Mouse (Mus musculus) Patski (cell line): ENCODE measurements around the gene Unc50. TPM values are rescaled to one million over a fixed set of nuclear protein-coding genes. Genes with fewer than 3 reads are reported as not detected.

ENCODE experiments used
- ATAC-seq: fragments of 100-300 bp; one replicate; pipeline ENCODE4 v1.8.0; 2021
- CTCF ChIA-PET: fragments of 350-600 bp; sonication (Branson Sonifier 250); formaldehyde crosslinking; loops from one replicate; lab custom pipeline; 2022; ENCODE audit warnings: inconsistent platforms; lab: Charles Lee
- POLR2A ChIA-PET: fragments of 350-600 bp; sonication (Branson Sonifier 250); formaldehyde crosslinking; loops from one replicate; lab custom pipeline; 2022; ENCODE audit warnings: antibody characterized with exemption, inconsistent platforms; lab: Charles Lee
- DNase-seq: peaks from one replicate; pipeline ENCODE4 v3.0.0-alpha.2; 2011; ENCODE audit warnings: low read depth, low spot score
- H3K27me3 ChIP-seq: fragments of 371-371 bp; one replicate; pipeline ENCODE4 v1.5.1; 2021
- CTCF ChIP-seq: fragments of 100-300 bp; IDR thresholded peaks from one replicate; pipeline ENCODE4 v1.5.1; 2021
- in situ Hi-C: fragments of 300-500 bp; cut with MboI; formaldehyde crosslinking; loops from 3 replicates; pipeline ENCODE4 v1.11.1; 2018; ENCODE audit warnings: low pct_unique_long_range_greater_than_20kb, mixed read lengths
- polyA plus RNA-seq: library from polyadenylated mRNA; unstranded; gene quantifications from one replicate; pipeline ENCODE4 v1.2.3, GENCODE M21; 2021

Unc50 gene
- polyA plus RNA-seq, 1 experiment from 2014 or later = 74.4 TPM

DNA sequence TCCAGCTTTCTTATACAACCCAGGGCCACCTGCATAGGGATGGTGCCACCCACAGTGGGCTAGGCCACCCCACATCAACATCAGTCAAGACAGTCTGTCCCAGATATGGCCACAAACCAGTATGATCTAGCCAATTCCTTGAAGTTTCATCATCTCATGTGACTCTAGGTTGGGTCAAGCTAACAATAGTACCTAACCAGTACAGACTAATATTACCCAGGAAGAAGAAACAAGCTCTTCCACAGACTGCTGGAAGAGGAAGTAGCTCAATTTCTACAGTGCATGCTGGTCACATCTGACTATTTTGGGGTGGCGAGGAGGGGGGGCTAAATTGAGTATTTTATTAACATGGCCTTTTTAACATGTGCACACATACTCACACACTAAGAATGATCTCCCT, 56.5 kb downstream of the Unc50 start:
- ChIA-PET POLR2A (no interaction called here), CTCF (interaction anchor here (1.4 kb wide), 1 partner anchor 10 kb away, joined by 4 read pairs; no protein-coding TSS in a partner anchor)
- ATAC-seq = no peak
- H3K27me3 ChIP-seq = no peaks in the 10 kb centered on the region
- DNase-seq = no peak
- no peak for TF ChIP-seq CTCF
- in situ Hi-C loops = no loop called here

DNA sequence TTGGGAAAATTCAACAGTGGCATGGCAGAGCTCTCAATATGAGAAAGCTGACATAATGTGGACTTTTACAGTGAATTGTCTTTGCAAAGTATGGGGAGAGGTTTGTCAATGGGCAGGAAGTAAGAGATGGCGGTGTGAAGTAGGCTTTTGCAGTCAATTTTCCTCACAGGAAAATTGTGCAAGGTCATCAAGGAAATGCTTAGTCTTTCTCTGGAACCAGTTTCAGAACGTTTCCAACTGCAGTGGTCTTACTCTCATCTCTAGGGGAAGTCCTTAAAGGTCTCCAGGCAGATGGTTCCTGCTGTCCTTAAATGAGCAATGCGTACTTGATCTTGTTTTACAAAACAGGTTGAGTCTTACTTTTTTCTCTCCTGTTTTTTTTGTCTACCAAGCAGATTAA, 57.1 kb downstream of the Unc50 start:
- ATAC-seq (no peak), DNase-seq (no peak)
- no peak for TF ChIP-seq CTCF
- H3K27me3 ChIP-seq = no peaks in the 10 kb centered on the region
- POLR2A ChIA-PET = no interaction called here
- in situ Hi-C loops = no loop called here
- CTCF ChIA-PET = interaction anchor here (1.4 kb wide), 1 partner anchor 11 kb away, joined by 4 read pairs; no protein-coding TSS in a partner anchor

DNA sequence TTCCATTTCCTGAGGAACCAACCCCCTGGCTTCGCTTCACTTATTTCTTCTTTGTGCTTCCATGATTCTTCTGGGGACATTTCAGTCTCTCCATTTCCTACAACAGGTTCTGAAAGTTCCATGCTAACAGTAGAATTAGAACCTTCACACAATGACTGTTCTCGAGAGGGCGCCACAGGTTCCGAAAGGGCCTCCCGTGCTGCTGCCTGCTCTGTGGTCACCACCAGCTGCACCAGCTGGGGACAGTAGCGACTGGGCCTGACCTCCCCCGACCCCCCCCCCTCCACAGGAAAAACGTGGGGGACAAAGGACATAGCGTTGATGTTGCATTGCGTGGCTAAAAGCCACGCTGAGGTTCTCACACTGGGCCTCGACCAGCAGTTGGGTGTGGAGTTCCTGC, 58.6 kb downstream of the Unc50 start:
- in situ Hi-C loops = no loop called here
- ATAC-seq = no peak
- TF ChIP-seq CTCF = no peak
- DNase-seq = no peak
- H3K27me3 ChIP-seq = no peaks in the 10 kb centered on the region
- POLR2A ChIA-PET = no interaction called here
- CTCF ChIA-PET = no interaction called here

Other genes with a start within 250 kb of the Unc50 start
- gene Cnga3, start 215.7 kb upstream of the Unc50 start, polyA plus RNA-seq = not detected
- 10.5 TPM for gene Inpp4a, start 130.3 kb upstream of the Unc50 start, polyA plus RNA-seq
- 83.4 TPM for gene Coa5, start within 50 bp of the Unc50 start, polyA plus RNA-seq
- 1.7 TPM for gene Mgat4a, start 110.9 kb downstream of the Unc50 start, polyA plus RNA-seq